Mouse (Mus musculus): ENCODE measurements around the gene Hsd17b11. TPM values are rescaled to one million over a fixed set of nuclear protein-coding genes. Genes with fewer than 3 reads are reported as not detected.
A peak's percentile ranks its signal among the peaks of the same experiment; 100 is the strongest.

Hsd17b11 gene
- polyA plus RNA-seq (2015; fragmentation: Nextera tagmentation; extraction: Ambion mirVana): 2.6 and 2.7 TPM in 2 replicates

GRCm38 (mm10) chr5:104021597-104022378 lies at the start of gene Hsd17b11:
TSS of gene Hsd17b11 (minus strand) at chr5:104021919.
- ATAC-seq (ENCODE audit: insufficient read depth): peak; percentile 79
- Histone ChIP-seq H3K36me3 (replicated peaks) (peaks cover 9% of the 10 kb centered on the region; the same call in 1 of the 2 replicates), H3K4me3 (replicated peaks) (peak within 1 kb of the TSS; percentile 56), H3K9me3 (replicated peaks) (no peaks in the 10 kb centered on the region), H3K4me1 (replicated peaks) (peaks cover 46% of the 10 kb centered on the region), H3K27me3 (no peaks in the 10 kb centered on the region), H3K9ac (peak within 1 kb of the TSS; percentile 13), H3K27ac (replicated peaks) (peak within 1 kb of the TSS; percentile 74), H3K4me2 (peak within 1 kb of the TSS; percentile 71)
- 1% methylated on average over 31 of the region's 31 CpGs for WGBS (ENCODE audit: insufficient replicate concordance)

GRCm38 (mm10) chr5:104071048-104071447 lies 49.3 kb upstream of the Hsd17b11 start:
- ATAC-seq (ENCODE audit: insufficient read depth): no peak
- Histone ChIP-seq H3K4me1 (replicated peaks) (peaks cover 9% of the 10 kb centered on the region; the same call in 1 of the 2 replicates), H3K4me3 (replicated peaks) (no peak overlapping the region), H3K36me3 (replicated peaks) (no peaks in the 10 kb centered on the region), H3K9ac (no peak overlapping the region), H3K27ac (replicated peaks) (no peak overlapping the region), H3K27me3 (peaks cover 16% of the 10 kb centered on the region), H3K9me3 (replicated peaks) (no peaks in the 10 kb centered on the region), H3K4me2 (no peak overlapping the region)
- 36% methylated on average over 4 of the region's 4 CpGs for WGBS (ENCODE audit: insufficient replicate concordance)

GRCm38 (mm10) chr5:104068751-104069150 lies 47.0 kb upstream of the Hsd17b11 start:
- no peak for ATAC-seq (ENCODE audit: insufficient read depth)
- WGBS (ENCODE audit: insufficient replicate concordance): 69% methylated on average over 7 of the region's 7 CpGs
- H3K9me3 ChIP-seq (replicated peaks): no peaks in the 10 kb centered on the region
- H3K4me2 ChIP-seq: no peak overlapping the region
- peaks cover 13% of the 10 kb centered on the region for H3K4me1 ChIP-seq (replicated peaks)
- H3K9ac ChIP-seq: no peak overlapping the region
- no peak overlapping the region for H3K4me3 ChIP-seq (replicated peaks)
- H3K27me3 ChIP-seq: no peaks in the 10 kb centered on the region
- H3K36me3 ChIP-seq (replicated peaks): peaks cover 11% of the 10 kb centered on the region
- H3K27ac ChIP-seq (replicated peaks): no peak overlapping the region

GRCm38 (mm10) chr5:104062773-104063551 lies 41.2 kb upstream of the Hsd17b11 start:
- H3K4me2 ChIP-seq: peak overlapping the region; percentile 67
- 47% methylated on average over 11 of the region's 11 CpGs for WGBS (ENCODE audit: insufficient replicate concordance)
- H3K27ac ChIP-seq (replicated peaks): peak overlapping the region; percentile 85
- peak; percentile 100 for ATAC-seq (ENCODE audit: insufficient read depth)
- peak overlapping the region; percentile 50 for H3K9ac ChIP-seq
- H3K4me3 ChIP-seq (replicated peaks): no peak overlapping the region; the same call in 1 of the 2 replicates
- peaks cover 63% of the 10 kb centered on the region for H3K36me3 ChIP-seq (replicated peaks)
- H3K4me1 ChIP-seq (replicated peaks): peaks cover 30% of the 10 kb centered on the region
- no peaks in the 10 kb centered on the region for H3K27me3 ChIP-seq
- no peaks in the 10 kb centered on the region for H3K9me3 ChIP-seq (replicated peaks)

GRCm38 (mm10) chr5:104061936-104062772 lies 40.4 kb upstream of the Hsd17b11 start:
- Histone ChIP-seq H3K36me3 (replicated peaks) (peaks cover 66% of the 10 kb centered on the region), H3K27me3 (no peaks in the 10 kb centered on the region), H3K4me1 (replicated peaks) (peaks cover 38% of the 10 kb centered on the region), H3K4me2 (peak overlapping the region; percentile 67), H3K27ac (replicated peaks) (peak overlapping the region; percentile 85), H3K4me3 (replicated peaks) (no peak overlapping the region), H3K9me3 (replicated peaks) (no peaks in the 10 kb centered on the region), H3K9ac (peak overlapping the region; percentile 12)
- ATAC-seq (ENCODE audit: insufficient read depth): peak; percentile 69
- WGBS (ENCODE audit: insufficient replicate concordance): 75% methylated on average over 13 of the region's 13 CpGs

GRCm38 (mm10) chr5:104060429-104060828 lies 38.7 kb upstream of the Hsd17b11 start:
- H3K9ac ChIP-seq: no peak overlapping the region
- H3K27me3 ChIP-seq: no peaks in the 10 kb centered on the region
- 86% methylated on average over 5 of the region's 5 CpGs for WGBS (ENCODE audit: insufficient replicate concordance)
- no peak overlapping the region for H3K4me2 ChIP-seq
- no peaks in the 10 kb centered on the region for H3K9me3 ChIP-seq (replicated peaks)
- H3K27ac ChIP-seq (replicated peaks): peak overlapping the region; percentile 33; the same call in 1 of the 2 replicates
- ATAC-seq (ENCODE audit: insufficient read depth): no peak
- H3K4me3 ChIP-seq (replicated peaks): no peak overlapping the region
- H3K36me3 ChIP-seq (replicated peaks): peaks cover 74% of the 10 kb centered on the region
- peaks cover 54% of the 10 kb centered on the region for H3K4me1 ChIP-seq (replicated peaks)

GRCm38 (mm10) chr5:104059628-104060027 lies 37.9 kb upstream of the Hsd17b11 start:
- peaks cover 61% of the 10 kb centered on the region for H3K4me1 ChIP-seq (replicated peaks)
- WGBS (ENCODE audit: insufficient replicate concordance): 83% methylated on average over 9 of the region's 9 CpGs
- H3K4me2 ChIP-seq: no peak overlapping the region
- peaks cover 67% of the 10 kb centered on the region for H3K36me3 ChIP-seq (replicated peaks)
- no peaks in the 10 kb centered on the region for H3K27me3 ChIP-seq
- H3K9me3 ChIP-seq (replicated peaks): no peaks in the 10 kb centered on the region
- peak overlapping the region; percentile 42; the same call in 1 of the 2 replicates for H3K27ac ChIP-seq (replicated peaks)
- no peak overlapping the region for H3K4me3 ChIP-seq (replicated peaks)
- ATAC-seq (ENCODE audit: insufficient read depth): no peak
- no peak overlapping the region for H3K9ac ChIP-seq

- Histone ChIP-seq H3K27ac (replicated peaks) (no peak overlapping the region), H3K9me3 (replicated peaks) (no peaks in the 10 kb centered on the region), H3K9ac (no peak overlapping the region), H3K4me2 (no peak overlapping the region), H3K4me1 (replicated peaks) (peaks cover 65% of the 10 kb centered on the region), H3K4me3 (replicated peaks) (no peak overlapping the region), H3K27me3 (no peaks in the 10 kb centered on the region), H3K36me3 (replicated peaks) (peaks cover 62% of the 10 kb centered on the region)
- 56% methylated on average over 15 of the region's 15 CpGs for WGBS (ENCODE audit: insufficient replicate concordance)
- ATAC-seq (ENCODE audit: insufficient read depth): no peak
Observed at GRCm38 (mm10) chr5:104058021-104058420, 36.3 kb upstream of the Hsd17b11 start.

GRCm38 (mm10) chr5:104056295-104056694 lies 34.6 kb upstream of the Hsd17b11 start:
- no peaks in the 10 kb centered on the region for H3K9me3 ChIP-seq (replicated peaks)
- peaks cover 54% of the 10 kb centered on the region for H3K4me1 ChIP-seq (replicated peaks)
- no peak overlapping the region for H3K9ac ChIP-seq
- no peak overlapping the region for H3K4me3 ChIP-seq (replicated peaks)
- no peaks in the 10 kb centered on the region for H3K27me3 ChIP-seq
- peak overlapping the region; percentile 65; the same call in 1 of the 2 replicates for H3K27ac ChIP-seq (replicated peaks)
- H3K4me2 ChIP-seq: no peak overlapping the region
- ATAC-seq (ENCODE audit: insufficient read depth): no peak
- 75% methylated on average over 7 of the region's 7 CpGs for WGBS (ENCODE audit: insufficient replicate concordance)
- peaks cover 65% of the 10 kb centered on the region for H3K36me3 ChIP-seq (replicated peaks)

GRCm38 (mm10) chr5:104055816-104056215 lies 34.1 kb upstream of the Hsd17b11 start:
- Histone ChIP-seq H3K36me3 (replicated peaks) (peaks cover 65% of the 10 kb centered on the region), H3K4me2 (peak overlapping the region; percentile 55; the same call in 1 of the 2 replicates), H3K4me1 (replicated peaks) (peaks cover 54% of the 10 kb centered on the region), H3K27me3 (no peaks in the 10 kb centered on the region), H3K4me3 (replicated peaks) (no peak overlapping the region), H3K27ac (replicated peaks) (peak overlapping the region; percentile 87), H3K9ac (no peak overlapping the region), H3K9me3 (replicated peaks) (no peaks in the 10 kb centered on the region)
- ATAC-seq (ENCODE audit: insufficient read depth): no peak
- WGBS (ENCODE audit: insufficient replicate concordance): 36% methylated on average over 4 of the region's 4 CpGs
